Mouse (Mus musculus) brain, adult 2 months (tissue): ENCODE results near the gene Olfr1508.
"Not testable (repeated sequence)": the region's sequence is repeated elsewhere in the genome, so short reads cannot be mapped to it uniquely, and the experiment has no call there.

Experiments
- DNase-seq: peaks from one replicate; pipeline ENCODE4 v3.0.0; 2011; ENCODE audit warnings: low read depth, low spot score

Olfr1508 gene

DNA sequence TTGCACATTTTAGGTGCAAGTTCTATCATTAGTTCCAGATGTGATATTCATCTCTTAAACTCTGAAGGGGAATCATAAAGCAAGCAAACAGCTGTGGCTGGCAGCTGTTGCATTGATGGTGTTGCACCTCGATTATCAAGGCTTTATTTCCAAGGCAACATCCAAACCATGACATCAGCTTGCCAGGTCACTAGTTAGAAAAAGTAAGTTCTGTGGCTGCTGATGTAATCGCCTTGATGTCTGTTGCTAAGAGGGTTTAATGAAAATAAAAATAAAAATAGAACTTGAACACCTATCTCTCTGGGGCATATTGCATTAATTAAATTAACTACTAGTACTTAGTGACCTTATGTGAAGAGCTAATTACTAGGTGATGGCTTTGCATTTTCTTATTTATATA, at the start of gene Olfr1508:
Olfr1508 (minus strand) TSS at position 101 of the 400 bp plus-strand sequence.
- DNase-seq: no peak

DNA sequence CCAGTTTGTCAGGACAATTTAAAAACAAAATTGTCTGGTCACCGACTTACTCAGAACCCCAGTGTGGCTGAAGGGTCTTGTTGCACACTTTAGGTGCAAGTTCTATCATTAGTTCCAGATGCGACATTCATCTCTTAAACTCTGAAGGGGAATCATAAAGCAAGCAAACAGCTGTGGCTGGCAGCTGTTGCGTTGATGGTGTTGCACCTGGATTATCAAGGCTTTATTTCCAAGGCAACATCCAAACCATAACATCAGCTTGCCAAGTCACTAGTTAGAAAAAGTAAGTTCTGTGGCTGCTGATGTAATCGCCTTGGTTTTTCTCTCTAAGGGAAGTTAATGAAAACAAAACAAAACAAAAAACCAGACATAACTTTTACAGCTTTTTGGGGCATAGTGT, 28.2 kb upstream of the Olfr1508 start, which contains the start of gene Olfr1507:
Olfr1507 (minus strand) TSS at position 234 of the 400 bp plus-strand sequence.
- no peak for DNase-seq

DNA sequence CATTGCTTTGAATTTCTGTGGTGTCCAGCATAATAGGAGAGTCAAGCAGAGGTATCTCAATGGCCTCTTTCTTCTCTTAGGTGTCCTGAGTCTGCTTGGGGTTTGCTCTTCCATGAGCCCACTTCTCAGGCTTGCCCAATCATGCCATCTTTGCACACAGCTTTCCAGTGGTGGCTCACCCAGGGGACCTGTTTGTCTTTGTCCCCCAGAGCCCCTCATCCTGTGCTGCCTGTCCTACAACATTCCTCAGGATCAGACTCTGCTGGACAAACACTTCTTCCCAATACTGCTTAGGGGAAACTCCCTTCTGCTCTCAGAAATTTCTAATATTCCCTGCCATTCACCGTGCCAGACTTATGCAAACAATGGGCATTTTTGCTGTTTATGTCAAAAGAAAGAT, 1.6 kb downstream of the Olfr1508 start:
- DNase-seq: no peak

DNA sequence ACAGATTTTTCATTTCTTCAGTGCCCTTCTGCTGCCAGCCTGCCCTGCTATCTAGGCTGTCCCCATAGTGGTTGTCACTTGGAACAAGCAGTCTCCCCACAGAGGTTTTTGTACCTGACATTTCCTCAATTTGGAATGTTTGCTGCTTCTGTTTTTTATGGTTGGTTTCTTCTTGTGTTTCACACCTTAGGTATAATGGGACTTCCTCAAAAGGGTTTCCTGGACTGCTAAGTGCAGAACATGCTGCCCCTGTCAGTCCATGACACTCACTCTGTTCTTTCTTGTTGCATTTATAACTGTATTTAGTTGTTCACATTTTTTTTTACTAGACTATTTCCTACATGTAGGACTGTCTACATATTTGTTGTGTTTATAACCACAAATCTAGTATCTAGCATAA, 5.4 kb downstream of the Olfr1508 start:
- no peak for DNase-seq

DNA sequence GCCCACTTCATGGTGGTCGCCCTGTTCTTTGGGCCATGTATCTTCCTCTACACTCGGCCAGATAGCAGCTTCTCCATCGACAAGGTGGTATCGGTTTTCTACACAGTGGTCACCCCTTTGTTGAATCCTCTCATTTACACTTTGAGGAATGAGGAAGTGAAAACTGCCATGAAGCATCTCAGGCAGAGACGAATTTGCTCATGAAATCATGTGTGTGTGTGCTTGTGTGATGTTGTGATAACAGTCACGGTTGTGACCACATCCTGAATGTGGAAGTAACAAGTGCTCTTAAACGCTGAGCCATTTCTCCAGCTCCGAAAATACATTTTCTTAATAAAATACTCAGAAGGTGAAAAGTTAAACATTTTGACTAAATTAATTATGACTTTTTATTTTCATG, 16.2 kb downstream of the Olfr1508 start:
- DNase-seq: no peak

DNA sequence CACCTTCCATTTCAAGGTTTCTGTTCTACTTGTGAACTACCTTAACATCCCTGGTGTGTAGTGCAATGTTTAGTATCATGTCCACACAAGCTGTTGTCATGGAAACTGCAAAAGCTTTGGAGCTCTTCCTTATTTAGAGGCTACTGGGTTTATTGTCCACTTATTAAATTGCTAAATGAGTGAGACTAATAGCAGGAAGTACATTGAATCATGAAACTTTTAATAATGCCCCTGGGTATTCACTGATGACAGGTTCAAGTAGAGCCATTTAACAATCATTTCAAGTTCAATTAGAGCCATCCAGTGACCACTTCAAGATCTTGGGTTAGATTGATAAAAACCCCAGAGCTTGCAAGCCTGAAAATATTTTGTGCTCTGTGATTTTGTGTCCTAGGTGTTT, 24.6 kb downstream of the Olfr1508 start, which contains the start of gene Olfr1509:
Olfr1509 (plus strand) TSS at position 301 of the 400 bp plus-strand sequence.
- DNase-seq: no peak

DNA sequence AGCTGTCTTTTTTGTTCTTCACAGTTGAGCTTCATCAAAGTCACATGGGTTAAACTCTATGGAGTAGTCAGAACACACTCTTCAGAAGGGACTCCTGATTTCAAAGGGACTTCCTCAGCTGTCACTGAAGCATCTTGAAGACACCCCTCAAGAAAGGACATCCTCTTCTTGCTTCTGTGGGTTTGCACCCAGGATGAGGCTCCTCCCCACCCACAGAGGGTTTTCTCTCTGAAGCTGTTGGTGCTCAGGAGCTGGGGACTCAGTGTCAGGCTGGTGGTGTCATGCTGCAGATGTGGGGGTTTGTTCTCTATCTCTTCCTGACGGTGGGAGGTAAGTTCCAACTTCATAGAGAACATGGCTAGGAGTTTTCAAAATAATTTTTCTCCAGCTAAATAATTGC, 39.6 kb downstream of the Olfr1508 start:
- DNase-seq: no peak

DNA sequence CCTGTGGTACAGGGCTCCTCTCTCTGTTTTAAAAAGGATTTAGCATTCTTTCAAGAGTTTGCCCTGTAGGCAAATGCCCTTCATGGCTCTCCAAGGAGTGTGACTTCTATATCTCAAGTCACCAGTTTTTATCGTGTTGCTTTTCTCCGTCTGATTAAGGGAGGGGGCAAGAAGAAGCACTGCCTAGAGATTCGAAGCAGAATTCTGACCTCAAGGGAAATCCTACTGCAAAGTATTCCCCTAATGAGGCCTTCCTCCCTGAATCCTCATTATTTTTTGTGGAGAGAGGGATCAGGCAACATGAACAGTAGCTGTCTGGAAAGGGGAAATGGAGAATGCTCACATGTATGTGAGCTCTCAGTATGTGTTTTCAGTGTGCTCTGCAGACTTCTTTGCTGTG, 53.0 kb downstream of the Olfr1508 start, which contains the start of gene Olfr1510:
Olfr1510 (minus strand) TSS at position 101 of the 400 bp plus-strand sequence.
- DNase-seq: no peak

DNA sequence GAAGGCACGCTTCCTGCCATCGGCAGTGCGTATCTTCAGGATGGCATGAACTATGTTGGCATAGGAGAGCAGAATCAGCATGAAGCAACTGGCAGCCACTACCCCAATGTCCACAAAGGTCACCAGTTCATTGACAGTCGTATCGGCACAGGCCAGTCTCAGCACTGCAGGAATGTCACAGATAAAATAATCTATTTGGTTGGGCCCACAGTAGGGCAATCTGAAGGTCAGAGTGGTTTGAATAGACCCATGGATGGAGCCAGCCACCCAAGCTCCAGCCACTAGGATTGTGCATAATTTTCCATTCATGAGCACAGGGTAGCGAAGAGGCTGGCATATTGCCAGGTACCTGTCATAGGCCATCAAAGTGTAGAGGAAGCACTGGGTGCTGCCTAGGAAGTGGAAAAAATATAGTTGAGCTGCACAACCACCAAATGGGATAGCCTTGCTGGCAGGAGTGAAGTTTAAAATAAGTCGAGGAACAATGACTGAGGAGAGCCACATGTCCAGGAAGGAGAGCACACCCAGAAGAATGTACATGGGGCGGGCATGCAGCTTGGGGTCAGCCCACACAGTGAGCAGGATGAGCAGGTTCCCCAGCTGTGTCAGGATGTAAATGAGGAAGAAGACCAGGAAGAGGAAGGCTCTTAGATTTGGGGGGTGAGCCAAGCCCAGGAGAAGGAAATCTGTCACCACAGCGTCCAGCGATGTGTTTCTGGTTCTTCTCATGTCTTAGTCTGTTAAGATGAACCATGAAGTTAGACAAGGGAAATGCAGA, 57.0 kb downstream of the Olfr1508 start:
- not testable (repeated sequence) for DNase-seq
